Mouse (Mus musculus) urinary bladder, adult 2 months (tissue): Measurements from ENCODE around the gene Babam1. TPM values are rescaled to one million over a fixed set of nuclear protein-coding genes. Genes with fewer than 3 reads are reported as not detected.

Experiments used
- DNase-seq: peaks from one replicate; pipeline ENCODE4 v3.0.0; 2022; ENCODE audit warnings: low spot score
- polyA plus RNA-seq: library from polyadenylated mRNA; depleted of rRNA; stranded (reverse); fragments of >200 nt; gene quantifications from 2 replicates; pipeline ENCODE4 v1.2.3, GENCODE M21; 2012

The Babam1 gene
- polyA plus RNA-seq, 1 experiment, result 87.3 TPM

- peak; percentile 85 for DNase-seq
These were observed 15.2 kb upstream of the Babam1 start, which contains the start of gene Nr2f6 for GRCm38 (mm10) chr8:71381421-71381970. Gene Nr2f6, minus strand, starts transcription at chr8:71381960.

- DNase-seq, result peak; percentile 79
These were observed 14.4 kb upstream of the Babam1 start for GRCm38 (mm10) chr8:71381971-71382961.

GRCm38 (mm10) chr8:71383396-71383795, 13.3 kb upstream of the Babam1 start:
- DNase-seq, result no peak

GRCm38 (mm10) chr8:71383860-71384259, 12.8 kb upstream of the Babam1 start:
- DNase-seq, result no peak

- no peak for DNase-seq
These were observed 11.3 kb upstream of the Babam1 start for GRCm38 (mm10) chr8:71385212-71385835.

- no peak for DNase-seq
These were observed 8.4 kb upstream of the Babam1 start for GRCm38 (mm10) chr8:71388267-71388666.

GRCm38 (mm10) chr8:71391696-71392095, 5.0 kb upstream of the Babam1 start:
- no peak for DNase-seq

GRCm38 (mm10) chr8:71392391-71392790, 4.3 kb upstream of the Babam1 start:
- DNase-seq, result peak; percentile 14

- peak; percentile 11 for DNase-seq
These were observed 3.8 kb upstream of the Babam1 start for GRCm38 (mm10) chr8:71392871-71393270.

- no peak for DNase-seq
These were observed 2.2 kb upstream of the Babam1 start for GRCm38 (mm10) chr8:71394481-71394880.

- DNase-seq, result peak; percentile 18
These were observed 1.6 kb upstream of the Babam1 start for GRCm38 (mm10) chr8:71395071-71395470.

GRCm38 (mm10) chr8:71395629-71396028, 1.0 kb upstream of the Babam1 start, which contains the start of gene Ushbp1:
Gene Ushbp1, minus strand, starts transcription at chr8:71395802.
- peak; percentile 19 for DNase-seq

GRCm38 (mm10) chr8:71397701-71398100, 1.0 kb downstream of the Babam1 start:
- DNase-seq, result peak; percentile 19

- DNase-seq, result peak; percentile 11
These were observed 4.2 kb downstream of the Babam1 start for GRCm38 (mm10) chr8:71400826-71401225.

GRCm38 (mm10) chr8:71401454-71401853, 4.8 kb downstream of the Babam1 start:
- DNase-seq, result no peak

- DNase-seq, result no peak
These were observed 5.8 kb downstream of the Babam1 start for GRCm38 (mm10) chr8:71402446-71402964.

GRCm38 (mm10) chr8:71403107-71403885, 6.6 kb downstream of the Babam1 start:
- DNase-seq, result no peak

- DNase-seq, result no peak
These were observed 7.3 kb downstream of the Babam1 start for GRCm38 (mm10) chr8:71404011-71404410.

- DNase-seq, result no peak
These were observed 8.3 kb downstream of the Babam1 start for GRCm38 (mm10) chr8:71404951-71405351.

GRCm38 (mm10) chr8:71405401-71406098, 8.9 kb downstream of the Babam1 start, which contains the start of gene Ankle1:
Gene Ankle1, plus strand, starts transcription at chr8:71406010.
- DNase-seq, result peak; percentile 93
